Mouse (Mus musculus): ENCODE measurements around the gene Cript. TPM values are rescaled to one million over a fixed set of nuclear protein-coding genes. Genes with fewer than 3 reads are reported as not detected.

Gene Cript
- total and polyA plus RNA-seq, 3 experiments: 18.4 to 43.1 (median 34.8) TPM

DNA sequence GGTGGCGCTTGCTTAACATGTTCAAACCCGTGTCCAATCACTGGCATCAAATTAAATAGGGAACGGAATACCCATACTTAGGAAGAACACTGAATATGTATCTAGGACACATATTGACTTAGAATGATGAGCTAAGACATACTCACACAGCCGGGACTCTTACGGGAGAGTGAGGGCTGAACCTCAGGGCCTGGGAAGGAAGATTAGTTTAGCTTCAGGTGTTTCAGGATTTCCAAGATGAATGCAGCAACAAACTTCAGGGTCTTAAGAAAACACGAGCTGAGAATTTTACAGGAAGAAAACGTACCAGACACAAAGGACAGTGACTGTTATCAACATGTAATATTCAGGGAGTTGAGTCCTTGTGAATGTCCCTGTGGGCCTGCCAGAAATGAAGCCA is 55.4 kb downstream of the Cript start:
- in situ Hi-C loops (cut with MboI; ENCODE audit: low pct_ligation_motif_present, low pct_unique_long_range_greater_than_20kb, low sequenced_read_pairs) (no loop called here), dilution Hi-C loops (cut with MboI; ENCODE audit: extremely low pct_ligation_motif_present, extremely low pct_unique_long_range_greater_than_20kb, low sequenced_read_pairs) (no loop called here)
- H3K4me1 ChIP-seq (ENCODE audit: control insufficient read depth in 1 of 2, insufficient read depth in 2 of 2): no peaks in the 10 kb centered on the region
- H3K27ac ChIP-seq (ENCODE audit: insufficient read depth, low read depth): no peak overlapping the region
- no peak overlapping the region for H3K9ac ChIP-seq (ENCODE audit: insufficient read depth, low read depth)
- peaks cover 2% of the 10 kb centered on the region for H3K27me3 ChIP-seq (replicated peaks)
- H3K4me3 ChIP-seq (replicated peaks in 1 of 3; ENCODE audit: low read depth in 2 of 3, low read length in 2 of 3, poor library complexity in 1 of 3): no peak overlapping the region
- no peaks in the 10 kb centered on the region for H3K79me2 ChIP-seq (replicated peaks; ENCODE audit: control insufficient read depth, extremely low read depth, insufficient read depth, poor library complexity, severe bottlenecking)
- DNase-seq (ENCODE audit: extremely low read depth): no peak
- no peak overlapping the region for H3K4me2 ChIP-seq (ENCODE audit: insufficient read depth, low read depth, poor library complexity, severe bottlenecking)
- H3K9me3 ChIP-seq (replicated peaks; ENCODE audit: low read length): no peaks in the 10 kb centered on the region
- TF ChIP-seq USF1 (IDR thresholded peaks at IDR 0.05; ENCODE audit: low read depth, low read length) (no peak), RAD21 (IDR thresholded peaks at IDR 0.05; ENCODE audit: low read depth, low read length) (no peak), HCFC1 (IDR thresholded peaks at IDR 0.05; ENCODE audit: low read depth, low read length) (no peak), POLR2AphosphoS2 (IDR thresholded peaks at IDR 0.05; ENCODE audit: low read depth, low read length) (no peak), SMC3 (IDR thresholded peaks at IDR 0.05; ENCODE audit: low read depth, low read length) (no peak), CHD1 (IDR thresholded peaks at IDR 0.05; ENCODE audit: low read depth, low read length) (no peak)
- H3K36me3 ChIP-seq (replicated peaks in 1 of 2; ENCODE audit: control insufficient read depth in 1 of 2, insufficient read depth in 1 of 2, low read length in 1 of 2): no peaks in the 10 kb centered on the region

DNA sequence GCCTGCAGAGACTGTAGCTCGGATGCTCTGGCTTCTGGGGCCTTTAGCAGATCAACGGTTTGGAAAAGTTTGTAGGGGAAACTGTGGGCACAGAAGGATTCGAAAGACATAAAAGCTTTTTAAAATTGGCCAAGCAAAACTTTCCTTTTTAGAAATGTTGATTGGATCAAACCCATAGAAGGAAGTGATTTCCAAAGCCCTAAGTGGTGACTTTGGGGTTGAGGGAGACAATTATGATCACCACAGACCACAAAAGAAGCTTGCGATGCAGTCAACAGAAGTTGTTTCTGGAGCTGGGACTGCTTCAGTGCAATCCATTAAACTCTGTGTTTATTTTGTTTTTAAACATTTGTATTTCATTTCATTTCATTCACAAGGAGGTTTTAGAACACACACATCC is 57.2 kb downstream of the Cript start:
- in situ Hi-C loops (cut with MboI; ENCODE audit: low pct_ligation_motif_present, low pct_unique_long_range_greater_than_20kb, low sequenced_read_pairs) (no loop called here), dilution Hi-C loops (cut with MboI; ENCODE audit: extremely low pct_ligation_motif_present, extremely low pct_unique_long_range_greater_than_20kb, low sequenced_read_pairs) (no loop called here)
- no peak overlapping the region for H3K4me3 ChIP-seq (replicated peaks in 1 of 3; ENCODE audit: low read depth in 2 of 3, low read length in 2 of 3, poor library complexity in 1 of 3)
- H3K4me2 ChIP-seq (ENCODE audit: insufficient read depth, low read depth, poor library complexity, severe bottlenecking): no peak overlapping the region
- no peaks in the 10 kb centered on the region for H3K27me3 ChIP-seq (replicated peaks)
- H3K9me3 ChIP-seq (replicated peaks; ENCODE audit: low read length): no peaks in the 10 kb centered on the region
- H3K27ac ChIP-seq (ENCODE audit: insufficient read depth, low read depth): no peak overlapping the region
- DNase-seq (ENCODE audit: extremely low read depth): no peak
- H3K36me3 ChIP-seq (replicated peaks in 1 of 2; ENCODE audit: control insufficient read depth in 1 of 2, insufficient read depth in 1 of 2, low read length in 1 of 2): no peaks in the 10 kb centered on the region
- no peaks in the 10 kb centered on the region for H3K4me1 ChIP-seq (ENCODE audit: control insufficient read depth in 1 of 2, insufficient read depth in 2 of 2)
- TF ChIP-seq HCFC1 (IDR thresholded peaks at IDR 0.05; ENCODE audit: low read depth, low read length): no peak
- no peak for TF ChIP-seq ELF1 (IDR thresholded peaks at IDR 0.05; ENCODE audit: low read depth, low read length)
- H3K79me2 ChIP-seq (replicated peaks; ENCODE audit: control insufficient read depth, extremely low read depth, insufficient read depth, poor library complexity, severe bottlenecking): no peaks in the 10 kb centered on the region
- no peak overlapping the region for H3K9ac ChIP-seq (ENCODE audit: insufficient read depth, low read depth)

DNA sequence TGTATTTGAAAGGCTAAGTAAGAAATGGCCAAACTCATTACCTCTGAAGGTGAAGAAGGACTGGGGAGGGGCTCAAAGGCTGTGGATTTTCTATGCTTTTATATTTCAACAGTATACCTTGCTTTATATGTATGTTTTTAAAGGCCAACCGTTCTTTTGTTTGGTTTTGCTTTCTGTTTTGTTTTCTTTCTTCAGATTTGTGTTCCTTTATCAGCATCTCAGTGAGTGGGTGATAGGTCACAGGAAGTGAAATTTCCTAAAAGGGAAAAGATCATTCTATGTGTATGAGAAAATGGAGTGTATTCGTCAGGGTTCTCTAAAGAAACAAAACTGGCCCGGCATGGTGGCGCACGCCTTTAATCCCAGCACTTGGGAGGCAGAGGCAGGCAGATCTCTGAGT is 58.3 kb downstream of the Cript start:
- dilution Hi-C loops (cut with MboI; ENCODE audit: extremely low pct_ligation_motif_present, extremely low pct_unique_long_range_greater_than_20kb, low sequenced_read_pairs): no loop called here

More for the DNA sequence above, 58.3 kb downstream of the Cript start:
- Histone ChIP-seq H3K27ac (ENCODE audit: insufficient read depth, low read depth) (no peak overlapping the region), H3K4me3 (replicated peaks in 1 of 3; ENCODE audit: low read depth in 2 of 3, low read length in 2 of 3, poor library complexity in 1 of 3) (no peak overlapping the region), H3K9me3 (replicated peaks; ENCODE audit: low read length) (no peaks in the 10 kb centered on the region), H3K4me2 (ENCODE audit: insufficient read depth, low read depth, poor library complexity, severe bottlenecking) (no peak overlapping the region; the same call in 1 of the 2 replicates), H3K27me3 (replicated peaks) (no peaks in the 10 kb centered on the region), H3K4me1 (ENCODE audit: control insufficient read depth in 1 of 2, insufficient read depth in 2 of 2) (no peaks in the 10 kb centered on the region), H3K9ac (ENCODE audit: insufficient read depth, low read depth) (no peak overlapping the region), H3K36me3 (replicated peaks in 1 of 2; ENCODE audit: control insufficient read depth in 1 of 2, insufficient read depth in 1 of 2, low read length in 1 of 2) (no peaks in the 10 kb centered on the region), H3K79me2 (replicated peaks; ENCODE audit: control insufficient read depth, extremely low read depth, insufficient read depth, poor library complexity, severe bottlenecking) (no peaks in the 10 kb centered on the region)
- no peak for TF ChIP-seq POLR2A (IDR thresholded peaks at IDR 0.05; ENCODE audit: low read depth, low read length)
- TF ChIP-seq CHD1 (IDR thresholded peaks at IDR 0.05; ENCODE audit: low read depth, low read length): no peak
- TF ChIP-seq TBP (conservative IDR thresholded peaks at IDR 0.05; ENCODE audit: low read depth, low read length): no peak
- no peak for TF ChIP-seq ZNF384 (IDR thresholded peaks at IDR 0.05; ENCODE audit: low read depth, low read length)
- no peak for TF ChIP-seq ZMIZ1 (IDR thresholded peaks at IDR 0.05; ENCODE audit: low read depth, low read length)
- TF ChIP-seq RCOR1 (conservative IDR thresholded peaks at IDR 0.05; ENCODE audit: low read depth, low read length): no peak
- TF ChIP-seq USF2 (conservative IDR thresholded peaks at IDR 0.05; ENCODE audit: low read depth, low read length): no peak
- TF ChIP-seq RAD21 (IDR thresholded peaks at IDR 0.05; ENCODE audit: low read depth, low read length): no peak
- no peak for TF ChIP-seq GABPA (IDR thresholded peaks at IDR 0.05; ENCODE audit: insufficient replicate concordance, low read depth, low read length)
- TF ChIP-seq NELFE (IDR thresholded peaks at IDR 0.05; ENCODE audit: low read depth, low read length): no peak
- no peak for TF ChIP-seq JUND (conservative IDR thresholded peaks at IDR 0.05; ENCODE audit: low read depth, low read length)
- no peak for TF ChIP-seq MEF2A (IDR thresholded peaks at IDR 0.05; ENCODE audit: borderline replicate concordance, low read depth, low read length)
- DNase-seq (ENCODE audit: extremely low read depth): no peak
- in situ Hi-C loops (cut with MboI; ENCODE audit: low pct_ligation_motif_present, low pct_unique_long_range_greater_than_20kb, low sequenced_read_pairs): no loop called here
